Mouse (Mus musculus) neural tube, embryonic 15.5 days (tissue): ENCODE results near the gene Traf7. TPM values are rescaled to one million over a fixed set of nuclear protein-coding genes. Genes with fewer than 3 reads are reported as not detected.
A peak's percentile ranks its signal among the peaks of the same experiment; 100 is the strongest.

Experiments
- ATAC-seq: fragments of 200-750 bp; cut with Nextera tagmentation; 2 replicates; pipeline ENCODE4 v1.8.0; 2017; ENCODE audit warnings: mild to moderate bottlenecking, moderate TSS enrichment, moderate library complexity; ENCODE audit not compliant: low FRiP score
- H3K27ac ChIP-seq: fragments of 300-500 bp; sonication (generic); replicated peaks from 2 replicates; pipeline ENCODE4 v1.5.1; 2015; ENCODE audit warnings: mild to moderate bottlenecking, inconsistent platforms
- H3K27me3 ChIP-seq: fragments of 300-500 bp; sonication (generic); replicated peaks from 2 replicates; pipeline ENCODE4 v1.6.1; 2015; ENCODE audit warnings: inconsistent platforms
- H3K36me3 ChIP-seq: fragments of 300-500 bp; sonication (generic); 2 replicates; pipeline ENCODE4 v1.6.1; 2015; ENCODE audit warnings: inconsistent platforms
- H3K4me1 ChIP-seq: fragments of 300-500 bp; sonication (generic); 2 replicates; pipeline ENCODE4 v1.6.1; 2015; ENCODE audit warnings: inconsistent platforms
- H3K4me2 ChIP-seq: fragments of 300-500 bp; sonication (generic); 2 replicates; pipeline ENCODE4 v1.6.1; 2015; ENCODE audit warnings: inconsistent platforms, mild to moderate bottlenecking, moderate library complexity
- H3K4me3 ChIP-seq: fragments of 300-500 bp; sonication (generic); replicated peaks from 2 replicates; pipeline ENCODE4 v1.5.1; 2015; ENCODE audit warnings: mild to moderate bottlenecking, inconsistent platforms
- H3K9ac ChIP-seq: fragments of 300-500 bp; sonication (generic); replicated peaks from 2 replicates; pipeline ENCODE4 v1.6.1; 2015; ENCODE audit warnings: mild to moderate bottlenecking, inconsistent platforms
- H3K9me3 ChIP-seq: fragments of 300-500 bp; sonication (generic); replicated peaks from 2 replicates; pipeline ENCODE4 v1.6.1; 2016; ENCODE audit warnings: inconsistent platforms
- WGBS: fragments of 180-500 bp; shearing (Covaris S2); methylation state at CpG from one replicate; pipeline ENCODE4 v1.1.7; 2015; ENCODE audit warnings: mixed read lengths; 5-methylcytosine and 5-hydroxymethylcytosine counted together
- polyA plus RNA-seq: library from polyadenylated mRNA; unstranded; fragments of >200 nt; fragmentation: Nextera tagmentation; extraction: Ambion mirVana; gene quantifications from 2 replicates; pipeline ENCODE4 v1.2.1, GENCODE M21; 2015

The Traf7 gene
- polyA plus RNA-seq, 1 experiment from 2014 or later, result 83.2 TPM

GRCm38 (mm10) chr17:24472512-24472911 is 55.2 kb downstream of the Traf7 start:
- Histone ChIP-seq H3K9ac (no peak overlapping the region), H3K27ac (no peak overlapping the region), H3K4me3 (peak overlapping the region; percentile 92), H3K36me3 (peaks cover 37% of the 10 kb centered on the region), H3K9me3 (no peaks in the 10 kb centered on the region), H3K4me1 (peaks cover 52% of the 10 kb centered on the region), H3K4me2 (peak overlapping the region; percentile 99), H3K27me3 (no peaks in the 10 kb centered on the region)
- 57% methylated on average over 4 of the region's 4 CpGs for WGBS
- ATAC-seq, result no peak

GRCm38 (mm10) chr17:24470701-24471527 is 56.8 kb downstream of the Traf7 start:
- H3K9me3 ChIP-seq, result no peaks in the 10 kb centered on the region
- H3K36me3 ChIP-seq, result peaks cover 21% of the 10 kb centered on the region
- peak; percentile 21 for ATAC-seq
- H3K27me3 ChIP-seq, result no peaks in the 10 kb centered on the region
- peak overlapping the region; percentile 92 for H3K9ac ChIP-seq
- peak overlapping the region; percentile 99 for H3K4me2 ChIP-seq
- H3K4me3 ChIP-seq, result peak overlapping the region; percentile 92
- WGBS, result under 1% methylated on average over 68 of the region's 68 CpGs
- H3K27ac ChIP-seq, result peak overlapping the region; percentile 91
- H3K4me1 ChIP-seq, result peaks cover 43% of the 10 kb centered on the region

GRCm38 (mm10) chr17:24469910-24470602 is 57.7 kb downstream of the Traf7 start, which contains the start of the genes E4f1 and Pgp:
E4f1 (minus strand) TSS chr17:24470313.
Pgp (plus strand) TSS chr17:24470392.
- WGBS, result under 1% methylated on average over 57 of the region's 75 CpGs
- H3K9ac ChIP-seq, result peak within 1 kb of the TSS; percentile 92
- H3K27ac ChIP-seq, result peak within 1 kb of the TSS; percentile 91
- H3K4me2 ChIP-seq, result peak within 1 kb of the TSS; percentile 99
- peak within 1 kb of the TSS; percentile 92 for H3K4me3 ChIP-seq
- H3K9me3 ChIP-seq, result no peaks in the 10 kb centered on the region
- peak; percentile 96 for ATAC-seq
- no peaks in the 10 kb centered on the region for H3K27me3 ChIP-seq
- peaks cover 42% of the 10 kb centered on the region for H3K4me1 ChIP-seq
- H3K36me3 ChIP-seq, result peaks cover 13% of the 10 kb centered on the region

- peaks cover 37% of the 10 kb centered on the region for H3K4me1 ChIP-seq
- peak overlapping the region; percentile 99 for H3K4me2 ChIP-seq
- H3K9me3 ChIP-seq, result no peaks in the 10 kb centered on the region
- no peak; the same call in 1 of the 2 replicates for ATAC-seq
- H3K27me3 ChIP-seq, result no peaks in the 10 kb centered on the region
- peak overlapping the region; percentile 91 for H3K27ac ChIP-seq
- H3K36me3 ChIP-seq, result peaks cover 10% of the 10 kb centered on the region; the same call in 1 of the 2 replicates
- peak overlapping the region; percentile 92 for H3K9ac ChIP-seq
- WGBS, result 16% methylated on average over 7 of the region's 7 CpGs
- peak overlapping the region; percentile 92 for H3K4me3 ChIP-seq
These were observed 58.3 kb downstream of the Traf7 start for GRCm38 (mm10) chr17:24469336-24469909.

DNA sequence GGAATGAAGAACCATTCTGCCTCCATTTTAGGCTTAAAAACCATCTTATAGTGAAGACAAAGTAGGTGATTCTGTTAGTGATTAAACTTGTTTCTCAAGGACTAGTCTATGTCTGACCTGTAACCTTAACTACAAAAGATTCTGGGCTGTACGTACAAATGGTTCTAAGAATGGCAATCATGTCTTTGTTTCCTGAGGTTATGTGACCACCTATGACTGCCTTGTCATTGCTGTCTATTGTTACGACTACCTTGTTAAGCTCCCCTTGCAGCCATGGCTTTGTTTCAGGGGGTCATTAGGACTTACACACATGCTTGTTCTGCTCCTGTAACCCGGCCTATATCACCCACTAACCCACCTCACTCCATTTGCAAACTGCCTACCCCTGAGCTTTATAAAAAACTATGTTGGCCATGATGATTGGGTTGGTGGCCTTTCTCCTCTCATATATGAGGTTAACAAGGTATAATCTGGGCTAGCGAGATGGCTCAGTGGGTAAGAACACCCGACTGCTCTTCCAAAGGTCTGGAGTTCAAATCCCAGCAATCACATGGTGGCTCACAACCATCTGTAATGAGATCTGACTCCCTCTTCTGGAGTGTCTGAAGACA is 59.0 kb downstream of the Traf7 start:
- Histone ChIP-seq H3K4me2 (no peak overlapping the region), H3K9ac (no peak overlapping the region), H3K4me3 (no peak overlapping the region), H3K4me1 (peaks cover 31% of the 10 kb centered on the region), H3K27ac (no peak overlapping the region), H3K9me3 (no peaks in the 10 kb centered on the region), H3K36me3 (peaks cover 6% of the 10 kb centered on the region; the same call in 1 of the 2 replicates), H3K27me3 (no peaks in the 10 kb centered on the region)
- ATAC-seq, result no peak
- 86% methylated on average over 5 of the region's 5 CpGs for WGBS

- WGBS, result 59% methylated on average over 6 of the region's 6 CpGs
- Histone ChIP-seq H3K9ac (no peak overlapping the region), H3K36me3 (no peaks in the 10 kb centered on the region), H3K4me3 (no peak overlapping the region), H3K9me3 (no peaks in the 10 kb centered on the region), H3K27ac (no peak overlapping the region), H3K27me3 (no peaks in the 10 kb centered on the region), H3K4me1 (no peaks in the 10 kb centered on the region), H3K4me2 (no peak overlapping the region)
- ATAC-seq, result no peak
These were observed 64.2 kb downstream of the Traf7 start for GRCm38 (mm10) chr17:24463374-24464133.

GRCm38 (mm10) chr17:24462932-24463331 is 64.8 kb downstream of the Traf7 start:
- no peaks in the 10 kb centered on the region for H3K4me1 ChIP-seq
- H3K27ac ChIP-seq, result no peak overlapping the region
- 86% methylated on average over 1 of the region's 1 CpGs for WGBS
- H3K36me3 ChIP-seq, result no peaks in the 10 kb centered on the region
- no peak overlapping the region for H3K4me2 ChIP-seq
- H3K9me3 ChIP-seq, result no peaks in the 10 kb centered on the region
- H3K4me3 ChIP-seq, result no peak overlapping the region
- ATAC-seq, result no peak
- no peaks in the 10 kb centered on the region for H3K27me3 ChIP-seq
- H3K9ac ChIP-seq, result no peak overlapping the region

DNA sequence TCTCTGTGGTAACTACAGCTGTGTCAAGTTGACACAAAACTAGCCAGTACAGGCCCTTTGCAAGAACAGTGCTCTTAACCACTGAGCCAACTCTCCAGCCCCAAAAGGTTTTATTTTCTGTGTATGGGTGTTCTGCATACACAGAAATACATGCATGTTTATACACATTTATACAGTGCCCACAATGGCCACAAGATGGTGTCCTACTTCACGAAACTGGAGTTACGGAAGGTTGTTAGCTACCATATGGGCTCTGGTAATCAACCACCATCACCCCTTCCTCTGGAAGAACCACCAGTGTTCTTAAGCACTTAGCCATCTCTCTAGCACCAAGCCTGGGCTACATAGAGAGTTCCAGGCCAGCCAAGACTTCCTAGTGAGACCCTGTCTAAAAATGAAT is 66.2 kb downstream of the Traf7 start:
- no peak overlapping the region for H3K4me2 ChIP-seq
- WGBS, result 66% methylated on average over 2 of the region's 2 CpGs
- no peak overlapping the region for H3K9ac ChIP-seq
- no peaks in the 10 kb centered on the region for H3K36me3 ChIP-seq
- no peaks in the 10 kb centered on the region for H3K4me1 ChIP-seq
- no peaks in the 10 kb centered on the region for H3K27me3 ChIP-seq
- no peaks in the 10 kb centered on the region for H3K9me3 ChIP-seq
- H3K27ac ChIP-seq, result no peak overlapping the region
- no peak for ATAC-seq
- no peak overlapping the region for H3K4me3 ChIP-seq

Other genes starting within 250 kb of the Traf7 start
- 0.70 and 1.3 TPM in 2 replicates for gene Abca17, start 176.9 kb downstream of the Traf7 start, polyA plus RNA-seq
- gene Abca3, start 176.0 kb downstream of the Traf7 start, polyA plus RNA-seq, result 25.5 and 29.4 TPM in 2 replicates
- gene Rnps1, start 113.4 kb downstream of the Traf7 start, polyA plus RNA-seq, result 289 and 293 TPM in 2 replicates
- 51.5 and 58.8 TPM in 2 replicates for gene Eci1, start 101.3 kb downstream of the Traf7 start, polyA plus RNA-seq
- 5.4 and 8.7 TPM in 2 replicates for gene Dnase1l2, start 84.8 kb downstream of the Traf7 start, polyA plus RNA-seq
- gene E4f1, start 57.6 kb downstream of the Traf7 start, polyA plus RNA-seq, result 46.3 and 49.5 TPM in 2 replicates
- 76.1 and 79.7 TPM in 2 replicates for gene Pgp, start 57.5 kb downstream of the Traf7 start, polyA plus RNA-seq
- 0.73 TPM in 1 of 2 replicates, not detected in the other for gene Bricd5, start 54.1 kb downstream of the Traf7 start, polyA plus RNA-seq
- 29.5 and 33.1 TPM in 2 replicates for gene Mlst8, start 48.9 kb downstream of the Traf7 start, polyA plus RNA-seq
- gene Caskin1, start 39.3 kb downstream of the Traf7 start, polyA plus RNA-seq, result 42.7 and 53.4 TPM in 2 replicates
- gene Rab26, start 6.3 kb upstream of the Traf7 start, polyA plus RNA-seq, result 6.1 and 9.1 TPM in 2 replicates
- 31.2 and 31.7 TPM in 2 replicates for gene Pkd1, start 21.9 kb upstream of the Traf7 start, polyA plus RNA-seq
- gene Tsc2, start 104.7 kb upstream of the Traf7 start, polyA plus RNA-seq, result 60.6 and 68.8 TPM in 2 replicates
- 8.3 and 10.0 TPM in 2 replicates for gene Nthl1, start 104.7 kb upstream of the Traf7 start, polyA plus RNA-seq
- 60.2 and 65.7 TPM in 2 replicates for gene Slc9a3r2, start 122.4 kb upstream of the Traf7 start, polyA plus RNA-seq
- gene Npw, start 130.5 kb upstream of the Traf7 start, polyA plus RNA-seq, result 0.42 and 0.51 TPM in 2 replicates
- gene Zfp598, start 141.7 kb upstream of the Traf7 start, polyA plus RNA-seq, result 19.2 and 20.5 TPM in 2 replicates
- gene Syngr3, start 162.0 kb upstream of the Traf7 start, polyA plus RNA-seq, result 214 and 242 TPM in 2 replicates
- gene Gfer, start 168.2 kb upstream of the Traf7 start, polyA plus RNA-seq, result 36.5 and 37.9 TPM in 2 replicates
- gene Noxo1, start 168.3 kb upstream of the Traf7 start, polyA plus RNA-seq, result 1.9 and 3.9 TPM in 2 replicates
- gene Tbl3, start 179.7 kb upstream of the Traf7 start, polyA plus RNA-seq, result 55.6 and 66.5 TPM in 2 replicates
- gene Rnf151, start 190.1 kb upstream of the Traf7 start, polyA plus RNA-seq, result 0.15 TPM in 1 of 2 replicates, not detected in the other
- gene Rps2, start 190.2 kb upstream of the Traf7 start, polyA plus RNA-seq, result 729 and 914 TPM in 2 replicates
- gene Ndufb10, start 196.5 kb upstream of the Traf7 start, polyA plus RNA-seq, result 302 and 304 TPM in 2 replicates
- gene Rpl3l, start 199.9 kb upstream of the Traf7 start, polyA plus RNA-seq, result 0.10 and 0.19 TPM in 2 replicates
- gene Msrb1, start 208.7 kb upstream of the Traf7 start, polyA plus RNA-seq, result 23.2 and 24.4 TPM in 2 replicates
- 0.37 and 0.38 TPM in 2 replicates for gene Hs3st6, start 225.1 kb upstream of the Traf7 start, polyA plus RNA-seq